Mouse (Mus musculus): ENCODE data around the gene Unc13b.

DNA sequence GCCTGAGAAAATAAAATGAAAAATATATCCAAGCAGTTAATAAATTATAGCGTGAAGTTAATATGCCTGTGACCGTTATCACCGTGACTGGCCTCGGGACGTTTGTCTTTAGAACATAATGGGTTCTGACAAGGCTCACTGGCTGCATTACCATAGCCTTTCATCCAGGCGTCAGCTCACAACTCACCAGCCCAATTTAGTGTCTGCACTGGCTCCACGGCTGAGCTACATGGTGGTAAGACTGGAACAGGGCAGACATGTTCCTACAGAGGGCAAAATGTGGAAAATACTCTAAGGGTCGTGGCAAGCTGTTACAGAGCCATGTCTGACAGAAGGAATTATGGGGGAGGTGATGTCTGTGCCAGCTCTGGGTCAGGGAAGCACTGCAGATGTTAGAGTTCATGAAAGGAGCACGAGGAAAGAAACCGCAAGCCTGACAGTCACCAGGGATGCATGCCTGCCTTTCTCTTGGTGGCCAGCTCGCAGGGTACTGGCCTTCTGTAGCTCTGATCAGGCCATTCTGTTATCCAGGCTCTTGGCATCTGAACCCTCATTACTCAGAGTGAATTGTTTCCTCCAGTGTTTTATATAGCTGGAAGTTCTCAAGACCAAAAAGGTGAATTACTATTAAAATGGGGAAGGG, 251.1 kb downstream of the Unc13b start:
- TF ChIP-seq GATA1 (IDR thresholded peaks at IDR 0.05; ENCODE audit: borderline replicate concordance, low read length) (no peak), FLI1 (IDR thresholded peaks at IDR 0.05; ENCODE audit: low read length) (no peak)
